Mouse (Mus musculus): ENCODE results near the gene Usf3. TPM values are rescaled to one million over a fixed set of nuclear protein-coding genes. Genes with fewer than 3 reads are reported as not detected.
A peak's percentile ranks its signal among the peaks of the same experiment; 100 is the strongest.

Gene Usf3
- total RNA-seq (2021): 10 to 100 TPM; 37.3 to 41.9 TPM
- long read RNA-seq, experiment 1, full-length matches to known transcripts: 1 of 13 reads
- long read RNA-seq, experiment 1, partial matches to known transcripts: 2 of 13 reads
- long read RNA-seq, experiment 1, other reads (novel, unspliced or antisense): 10 of 13 reads
- long read RNA-seq, experiment 2, full-length matches to known transcripts: 1 of 8 reads
- long read RNA-seq, experiment 2, partial matches to known transcripts: 0 of 8 reads
- long read RNA-seq, experiment 2, other reads (novel, unspliced or antisense): 7 of 8 reads

DNA sequence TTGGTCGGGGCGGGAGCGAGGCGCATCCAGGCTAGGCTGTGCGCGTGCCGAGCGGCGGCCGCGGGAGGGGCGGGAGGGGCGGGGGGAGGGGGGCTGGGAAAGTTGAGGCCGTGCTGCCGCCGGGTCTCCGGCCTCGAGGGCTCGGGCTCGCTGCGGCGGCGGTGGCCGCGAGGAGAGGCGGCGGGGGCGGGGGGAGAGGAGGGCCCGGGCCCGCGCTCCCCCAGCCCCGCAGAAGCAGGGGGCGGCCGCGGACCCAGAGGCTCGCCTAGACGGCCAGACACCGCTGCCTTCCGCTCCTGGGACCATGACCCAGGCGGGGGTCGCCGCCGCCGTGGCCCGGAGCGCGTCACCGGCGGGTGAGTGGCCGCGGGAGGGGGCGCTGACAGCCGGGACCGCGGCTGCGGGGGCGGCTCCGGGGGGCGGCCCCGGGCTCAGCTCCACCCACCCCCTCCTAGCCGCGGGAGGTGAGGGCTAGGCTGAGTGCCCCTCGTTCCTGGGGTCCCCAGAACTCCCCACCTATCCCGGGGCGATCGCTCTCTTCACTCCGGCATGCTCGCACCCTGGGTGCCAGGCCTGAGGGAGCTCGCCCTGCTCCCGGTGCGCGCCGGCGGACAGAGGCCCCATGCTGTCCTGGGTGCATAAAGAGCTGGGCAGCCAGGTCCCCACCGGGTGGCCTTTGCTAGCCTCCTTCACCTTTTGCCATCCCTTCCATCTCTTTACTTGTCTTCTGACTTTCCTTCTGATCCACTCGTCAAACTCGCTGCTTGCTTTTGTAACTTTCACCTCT is at the start of gene Usf3:
Gene Usf3 (plus strand): TSS at position 92 of the 787 bp plus-strand sequence.
- peak; percentile 52 to 70 for DNase-seq (ENCODE audit: low spot score in 2 of 2)

DNA sequence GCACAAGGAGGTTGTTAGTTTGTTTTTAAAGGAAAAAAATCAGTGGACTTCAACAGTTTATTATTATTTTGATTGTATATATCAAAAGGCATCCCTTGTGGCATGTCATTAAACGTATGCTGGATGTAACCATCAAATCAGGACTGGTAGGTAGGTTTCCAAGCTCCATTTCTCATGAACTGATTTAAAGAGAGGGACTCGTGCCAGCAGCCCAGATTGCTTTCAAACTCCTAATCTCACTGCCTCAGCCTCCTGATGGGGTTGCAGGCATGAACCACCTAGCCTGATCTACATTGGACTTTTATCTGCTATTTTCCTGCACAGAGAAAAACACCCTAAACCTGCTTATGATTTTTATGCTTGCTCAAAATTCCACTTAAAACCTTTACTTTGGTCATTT is 49.3 kb upstream of the Usf3 start:
- no peak for DNase-seq (ENCODE audit: low spot score in 2 of 2)

DNA sequence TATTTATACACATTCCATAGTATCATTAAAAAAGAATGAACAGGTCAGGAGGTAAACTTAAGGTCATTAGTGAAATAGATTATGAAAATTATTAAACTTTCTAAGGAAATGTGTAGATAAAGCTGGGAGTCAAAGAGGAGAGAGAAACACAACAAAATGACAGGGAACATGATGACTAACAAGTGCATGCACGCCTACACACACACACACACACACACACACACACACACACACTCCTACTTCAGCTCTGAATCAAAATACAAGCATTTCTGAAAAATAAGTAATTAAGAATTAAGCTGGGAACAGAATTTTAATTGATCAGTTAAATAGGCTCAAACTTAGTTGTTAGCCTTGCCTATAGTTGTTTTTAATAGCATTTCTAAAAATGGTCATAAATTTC is 48.3 kb upstream of the Usf3 start:
- DNase-seq (ENCODE audit: low spot score in 2 of 2): no peak

DNA sequence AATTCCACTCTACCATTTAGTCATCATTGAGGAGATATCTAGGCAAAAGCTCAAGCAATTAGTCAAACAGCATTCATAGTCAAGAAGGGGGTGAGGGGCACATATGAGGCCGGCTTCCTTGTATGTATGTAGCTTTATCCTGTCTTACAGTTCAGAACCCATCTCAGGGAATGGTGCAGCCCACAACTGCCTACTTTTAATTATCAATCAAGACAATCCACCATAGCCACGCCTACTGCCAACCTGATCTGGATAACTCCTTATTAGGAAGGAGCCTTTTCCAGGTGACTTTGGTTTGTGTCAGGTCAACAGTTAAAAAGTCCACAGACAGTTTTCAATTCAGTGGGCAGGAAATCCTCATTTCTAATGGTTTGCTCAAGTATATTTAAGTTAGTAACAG is 47.6 kb upstream of the Usf3 start:
- no peak for DNase-seq (ENCODE audit: low spot score in 2 of 2)

DNA sequence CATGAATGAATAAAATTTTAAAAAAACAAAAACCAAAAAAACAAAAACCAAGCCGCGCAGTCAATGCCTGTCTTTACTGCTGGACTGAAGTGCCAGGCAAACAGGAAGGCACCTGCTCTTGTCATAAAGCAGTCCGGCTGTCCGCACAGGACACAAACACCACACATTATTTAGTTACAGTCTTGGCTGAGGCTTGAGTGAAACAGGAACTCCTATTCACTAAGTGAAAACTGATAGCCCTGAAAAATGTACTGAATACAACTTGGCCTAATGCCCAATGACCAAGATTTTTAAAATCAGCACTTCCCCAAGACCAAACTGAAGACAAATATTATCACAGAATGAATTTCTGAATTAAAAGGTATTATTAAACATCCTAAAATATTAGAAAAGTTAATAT is 46.6 kb upstream of the Usf3 start:
- DNase-seq (ENCODE audit: low spot score in 2 of 2): no peak

DNA sequence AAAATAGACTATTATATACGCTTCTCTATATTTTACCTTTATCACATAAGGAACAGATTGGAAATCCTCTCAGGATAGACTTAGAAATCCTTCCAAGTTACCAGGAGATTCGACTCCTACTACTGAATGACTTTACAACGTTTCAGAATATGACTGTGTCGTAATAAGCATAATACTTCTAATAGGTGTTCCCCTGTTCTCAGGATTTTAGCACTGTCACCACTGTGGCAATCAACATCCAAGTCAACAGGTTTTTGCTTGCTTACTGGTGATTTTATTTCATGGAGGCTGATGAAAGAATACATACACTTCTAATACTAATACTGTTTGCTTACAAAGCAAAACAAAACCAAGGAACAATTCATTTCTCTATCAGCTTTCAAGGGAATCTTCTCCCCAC is 40.7 kb upstream of the Usf3 start:
- no peak for DNase-seq (ENCODE audit: low spot score in 2 of 2)

DNA sequence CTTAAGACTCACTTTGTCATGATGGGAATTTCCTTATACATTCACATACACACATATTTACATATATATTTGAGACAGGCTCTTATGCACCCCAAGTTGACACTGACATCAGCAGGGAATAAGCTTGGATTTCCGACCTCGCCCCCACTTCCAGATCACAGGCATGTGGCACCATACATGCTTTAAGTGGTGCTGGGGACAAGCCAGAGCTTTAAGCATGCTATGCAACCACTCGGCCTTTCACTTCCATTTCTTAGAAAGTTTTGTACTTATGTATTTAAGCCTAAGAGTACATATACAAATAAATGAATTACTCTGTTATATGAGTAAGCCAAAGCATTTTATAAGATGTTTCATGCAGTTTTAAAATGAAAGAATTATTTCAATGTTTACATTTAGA is 39.9 kb upstream of the Usf3 start:
- DNase-seq (ENCODE audit: low spot score in 2 of 2): no peak

DNA sequence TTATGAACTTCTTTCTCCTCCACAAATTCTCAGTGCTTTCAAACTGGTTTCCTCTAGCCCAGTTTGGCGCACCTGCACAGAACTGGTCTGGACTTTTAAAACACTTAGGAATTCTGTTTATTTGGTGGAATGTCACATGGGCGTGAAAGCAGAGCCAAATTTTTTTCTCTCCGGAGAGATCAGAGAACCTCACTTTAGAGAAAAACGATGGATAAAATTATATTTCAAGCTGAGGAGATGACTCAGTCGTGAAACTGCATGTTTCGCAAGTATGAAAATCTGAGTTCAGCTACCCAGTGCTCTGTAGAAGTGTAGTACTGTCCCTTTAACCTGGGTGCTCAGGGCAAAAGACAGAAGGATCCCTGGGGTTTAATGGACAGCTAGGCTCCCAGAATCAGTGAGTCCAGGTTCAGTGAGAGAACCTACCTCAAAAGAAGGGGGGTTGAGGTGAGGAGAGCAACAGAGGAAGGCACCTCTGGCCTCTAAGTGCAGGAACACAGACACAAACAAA is 36.5 kb upstream of the Usf3 start:
- no peak for DNase-seq (ENCODE audit: low spot score in 2 of 2)

DNA sequence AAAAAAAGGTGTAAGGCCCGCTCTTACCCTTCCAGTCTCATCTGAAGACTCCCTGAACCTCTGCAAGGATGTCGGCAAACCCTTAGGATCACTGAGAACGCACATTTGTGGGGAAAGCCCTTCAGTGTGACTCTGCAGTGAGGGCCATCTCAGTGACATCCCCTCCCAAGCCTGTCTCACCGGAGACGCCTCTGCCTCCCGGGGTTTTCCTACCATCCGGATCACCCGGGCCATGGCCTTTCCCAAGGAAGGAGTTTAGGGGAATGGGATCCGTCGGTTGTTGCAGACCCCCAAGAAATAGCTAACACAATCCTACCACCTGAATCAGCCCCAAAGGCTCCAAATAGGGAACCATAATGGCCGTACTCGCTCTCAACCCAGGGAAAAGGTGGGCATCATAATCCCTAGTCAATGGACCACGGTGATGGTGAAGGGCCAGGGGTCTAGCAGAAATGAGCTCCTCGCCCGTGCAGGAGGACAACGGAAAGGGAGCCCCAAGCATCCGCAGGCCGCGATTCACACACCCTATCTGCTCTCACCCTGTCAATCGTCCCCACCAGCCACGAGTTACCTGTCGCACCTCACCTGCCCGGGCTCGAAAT is 34.6 kb upstream of the Usf3 start:
- DNase-seq (ENCODE audit: low spot score in 2 of 2): no peak

DNA sequence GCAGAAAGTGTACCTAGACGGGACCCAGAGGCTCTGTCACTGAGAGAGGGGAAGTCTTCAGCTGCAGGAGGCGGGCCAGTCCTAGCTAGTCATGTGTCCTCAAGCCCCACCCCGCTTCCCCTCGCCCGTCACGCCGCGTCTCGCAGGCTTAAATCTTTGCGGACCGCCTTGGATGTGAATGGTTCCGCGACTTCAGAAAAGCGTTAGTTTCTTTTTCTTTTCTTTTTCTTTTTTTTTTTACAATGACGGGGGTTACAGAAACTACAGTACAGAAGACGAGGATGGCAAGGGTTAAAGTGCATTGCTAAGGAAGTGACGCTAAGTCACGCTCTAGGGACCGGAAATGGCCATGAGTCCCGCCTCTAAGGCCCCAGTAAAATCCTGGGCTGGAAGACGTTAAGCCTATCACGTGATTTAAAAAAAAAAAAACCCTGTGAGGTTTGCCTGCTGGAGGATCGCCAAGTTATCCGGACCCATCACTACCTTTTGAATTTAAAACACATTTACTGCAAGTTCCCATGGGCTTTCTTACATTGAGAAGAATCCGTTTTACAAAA is 34.0 kb upstream of the Usf3 start:
- DNase-seq (ENCODE audit: low spot score in 2 of 2): peak; percentile 67 to 84

DNA sequence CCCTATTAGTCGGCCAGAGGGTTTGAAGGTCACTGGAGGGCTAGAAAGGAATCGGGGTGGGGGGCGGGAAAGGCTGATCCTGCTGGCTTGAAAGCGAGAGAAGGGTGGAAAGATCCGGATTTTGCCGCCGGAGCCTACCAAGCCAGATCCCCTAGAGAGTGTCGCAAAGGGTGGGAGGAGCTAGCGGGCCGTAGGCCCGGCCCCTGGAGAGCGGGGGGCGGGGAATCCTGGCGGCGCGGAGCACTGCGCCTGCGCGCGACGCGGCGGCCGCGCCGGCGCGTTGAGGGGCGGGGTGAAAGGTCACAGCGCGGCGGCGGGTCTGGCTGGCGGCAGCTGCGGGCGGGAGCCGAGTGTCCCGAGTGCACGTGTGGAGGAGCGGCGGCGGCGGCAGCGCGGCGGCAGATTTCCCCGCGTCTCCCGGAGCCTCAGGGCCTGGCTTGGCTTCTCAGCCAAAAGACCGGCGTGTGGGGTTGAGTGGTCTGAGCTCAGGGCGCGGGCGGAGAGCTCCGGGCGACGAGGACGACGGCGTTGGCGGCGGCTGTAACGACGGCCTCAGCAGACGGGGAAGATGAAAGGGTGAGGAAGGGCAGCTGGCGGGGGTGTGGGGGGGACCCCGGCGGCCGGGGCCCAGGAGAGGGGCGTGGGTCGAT is 33.4 kb upstream of the Usf3 start, which contains the start of the genes Atp6v1a and Naa50:
Gene Atp6v1a (minus strand): TSS at position 170 of the 650 bp plus-strand sequence.
Gene Naa50 (plus strand): TSS at position 295 of the 650 bp plus-strand sequence.
- DNase-seq (ENCODE audit: low spot score in 2 of 2): peak; percentile 91 to 92

DNA sequence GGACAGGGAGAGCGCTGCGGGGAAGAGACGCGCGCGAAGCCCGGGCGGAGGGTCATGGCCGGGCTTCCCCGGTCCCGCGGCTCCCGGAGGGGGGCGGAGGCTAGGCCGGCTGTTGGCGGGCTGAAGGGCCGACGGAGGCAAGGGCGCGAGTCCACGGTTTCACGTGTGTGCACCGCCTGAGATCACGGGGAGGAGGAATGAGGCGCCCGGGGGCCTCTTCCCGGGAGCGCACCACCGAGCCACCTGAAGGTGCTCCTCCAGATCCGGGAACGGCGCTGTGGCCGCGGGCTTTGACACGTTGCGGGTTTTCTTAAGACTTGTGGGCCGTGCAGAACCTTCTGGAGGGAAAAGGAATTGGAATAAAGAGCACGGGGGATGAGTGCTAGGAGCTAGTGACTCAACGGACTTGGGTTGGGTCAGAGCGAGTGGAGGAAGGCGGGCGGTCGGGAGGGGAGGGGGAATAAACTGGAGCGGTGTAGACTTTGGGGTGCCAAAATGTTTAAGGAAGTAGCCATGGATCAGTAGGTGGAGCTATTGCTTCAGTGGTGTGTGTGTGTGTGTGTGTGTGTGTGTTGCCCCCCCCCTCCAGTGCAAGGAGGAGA is 32.8 kb upstream of the Usf3 start:
- peak; percentile 61 to 78 for DNase-seq (ENCODE audit: low spot score in 2 of 2)

DNA sequence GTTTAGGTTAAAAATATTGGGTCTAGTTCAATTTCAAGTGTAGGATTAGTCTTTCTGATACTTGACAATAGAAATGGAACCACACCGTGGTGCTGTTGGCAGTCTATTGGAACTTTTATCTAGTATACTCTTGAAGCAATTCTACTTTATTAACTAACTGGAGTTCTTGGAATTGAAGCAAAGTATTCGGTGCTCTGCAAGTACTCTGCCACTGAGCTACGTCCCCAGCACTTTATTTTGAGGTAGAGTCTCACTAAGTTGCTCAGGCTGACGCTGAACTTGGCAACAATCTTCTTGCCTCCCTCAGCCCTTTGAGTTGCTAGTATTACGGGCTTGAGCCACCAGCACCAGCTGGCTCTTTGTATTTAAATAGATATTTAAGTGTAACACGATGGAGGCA is 31.6 kb upstream of the Usf3 start:
- DNase-seq (ENCODE audit: low spot score in 2 of 2): no peak

DNA sequence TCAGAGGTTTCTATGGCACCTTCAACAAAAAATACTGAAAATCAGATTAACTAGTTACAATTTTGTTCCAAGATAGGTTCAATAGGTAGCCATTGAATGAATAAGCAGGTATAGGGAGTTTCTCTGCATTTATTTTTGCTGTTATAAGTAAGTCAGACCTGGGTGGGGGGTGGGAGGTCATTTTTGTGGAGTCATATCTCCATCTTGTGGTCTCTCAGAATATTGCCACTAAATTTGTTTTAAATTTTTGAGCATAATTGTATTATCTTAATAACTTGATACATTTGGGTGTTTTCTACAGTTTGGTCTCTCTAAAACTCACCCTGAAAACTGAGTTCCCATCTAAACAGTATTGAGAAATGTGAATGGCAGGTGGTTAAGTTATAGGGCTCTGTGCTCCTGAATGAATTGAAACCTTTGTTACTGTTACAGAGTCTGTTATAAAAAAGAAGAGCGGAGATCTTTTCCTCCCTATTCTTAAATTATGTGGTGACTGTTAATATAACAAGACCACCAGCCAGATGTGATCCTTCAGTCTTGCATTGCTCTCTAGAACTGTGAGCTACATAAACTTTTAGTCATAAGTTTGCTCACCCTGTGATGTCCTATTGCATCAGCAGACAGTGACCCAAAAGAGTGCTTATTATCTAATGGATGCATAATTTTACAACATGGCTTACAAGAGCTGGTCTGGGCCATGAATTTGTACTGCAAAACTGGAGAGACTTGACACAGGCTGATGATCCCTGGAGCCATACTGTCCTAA is 23.9 kb upstream of the Usf3 start:
- DNase-seq (ENCODE audit: low spot score in 2 of 2): no peak

DNA sequence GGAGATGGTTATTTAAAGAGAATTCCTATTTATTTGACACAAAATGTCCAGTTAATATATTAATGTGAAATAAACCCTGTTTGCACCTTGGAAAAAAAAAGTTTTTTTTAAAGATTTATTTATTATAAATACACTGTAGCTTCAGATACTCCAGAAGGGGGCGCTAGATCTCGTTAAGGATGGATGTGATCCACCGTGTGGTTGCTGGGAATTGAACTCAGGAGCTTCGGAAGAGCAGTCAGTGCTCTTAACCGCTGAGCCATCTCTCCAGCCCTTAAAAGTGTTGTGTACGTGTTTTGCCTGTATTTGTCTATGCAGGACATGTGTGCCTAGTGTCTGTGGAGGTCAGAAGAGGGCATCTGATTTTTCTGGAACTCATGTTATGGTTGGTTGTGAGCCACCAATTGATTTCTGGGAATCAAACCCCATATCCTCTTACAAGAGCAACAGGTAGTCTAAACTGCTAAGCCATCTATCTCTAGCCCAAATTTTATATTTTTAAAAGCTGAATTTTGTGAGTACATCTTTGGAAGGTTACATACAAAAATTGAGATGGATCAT is 18.5 kb upstream of the Usf3 start:
- DNase-seq (ENCODE audit: low spot score in 2 of 2): no peak

DNA sequence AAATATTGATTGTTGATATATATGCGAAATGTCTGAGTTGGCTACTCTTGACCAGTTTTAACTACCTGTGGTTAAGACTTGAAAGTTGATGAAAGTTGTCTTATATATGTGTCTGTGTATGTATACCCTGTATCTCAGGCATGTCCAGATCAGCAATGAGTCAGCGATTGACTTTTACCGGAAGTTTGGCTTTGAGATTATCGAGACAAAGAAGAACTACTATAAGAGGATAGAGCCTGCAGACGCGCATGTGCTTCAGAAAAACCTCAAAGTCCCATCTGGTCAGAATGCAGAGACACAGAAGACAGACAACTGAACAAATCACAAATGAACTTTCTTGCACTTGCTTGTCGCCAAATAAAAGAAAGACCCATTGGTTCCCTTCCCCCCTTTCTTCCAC is 13.7 kb upstream of the Usf3 start:
- no peak for DNase-seq (ENCODE audit: low spot score in 2 of 2)

DNA sequence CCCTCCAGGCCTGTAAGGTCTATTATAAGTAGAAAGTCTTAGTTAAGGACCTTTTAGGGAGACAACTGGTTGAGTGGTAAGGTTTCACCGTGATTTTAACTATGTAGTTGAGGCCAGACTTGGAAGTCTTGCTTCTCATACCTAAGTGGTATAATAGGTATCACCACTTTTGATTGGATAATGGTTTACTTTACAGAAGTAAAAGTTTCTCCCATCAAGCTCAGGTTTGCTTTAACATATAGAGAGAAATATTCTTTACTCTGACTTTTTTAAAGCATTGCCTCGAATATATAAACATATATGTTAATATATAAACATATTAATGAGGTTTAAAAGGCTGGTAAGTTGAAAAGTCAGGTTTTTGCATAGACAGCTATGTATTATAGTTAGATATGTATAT is 9.2 kb upstream of the Usf3 start:
- no peak for DNase-seq (ENCODE audit: low spot score in 2 of 2)

DNA sequence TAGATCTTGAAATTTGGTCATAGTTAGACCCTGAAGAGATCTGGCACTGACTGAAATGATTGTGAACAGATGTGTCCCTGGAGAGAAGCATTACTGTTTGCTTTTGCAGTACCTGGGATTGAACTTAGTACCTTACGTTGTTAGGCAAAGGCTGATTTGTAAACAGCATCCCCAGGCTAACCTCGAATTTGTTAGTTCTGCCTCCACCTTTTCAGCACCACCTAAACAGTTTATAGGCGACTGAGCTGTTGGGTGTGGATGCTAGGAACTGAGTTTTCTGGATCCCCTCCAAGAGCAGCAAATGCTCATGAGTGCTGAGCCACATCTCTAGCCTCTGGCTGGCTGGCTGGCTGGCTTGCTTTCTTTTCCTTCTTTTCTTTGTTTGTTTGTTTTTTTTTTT is 7.9 kb upstream of the Usf3 start:
- DNase-seq (ENCODE audit: low spot score in 2 of 2): no peak

DNA sequence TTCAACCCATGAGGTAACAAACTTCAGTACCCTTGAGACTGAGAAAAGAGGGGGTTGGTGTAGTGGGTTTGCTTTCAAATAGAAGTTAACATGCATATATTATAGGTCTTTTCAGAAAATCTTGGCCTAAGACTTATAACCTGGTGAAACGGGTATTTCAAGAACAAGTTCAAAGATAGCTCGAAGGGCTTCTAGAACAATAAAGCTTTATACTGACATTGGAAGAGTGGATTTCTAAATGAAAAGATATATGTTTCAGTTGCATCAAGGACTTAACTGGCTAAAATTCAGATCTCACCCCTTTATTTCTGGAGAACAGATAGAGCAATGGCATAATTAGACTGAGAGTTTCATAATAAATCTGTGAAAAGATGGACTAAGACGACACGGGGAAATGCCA is 4.1 kb upstream of the Usf3 start:
- no peak for DNase-seq (ENCODE audit: low spot score in 2 of 2)
